Mouse (Mus musculus): ENCODE measurements around the gene Cyp2c40.
"Not testable (repeated sequence)": the region's sequence is repeated elsewhere in the genome, so short reads cannot be mapped to it uniquely, and the experiment has no call there.

Gene Cyp2c40

GRCm38 (mm10) chr19:39812714-39813113 lies at the start of gene Cyp2c40:
Gene Cyp2c40, minus strand, starts transcription at chr19:39812814.
- DNase-seq = not testable (repeated sequence)

- not testable (repeated sequence) for DNase-seq
Measured at GRCm38 (mm10) chr19:39820931-39821330, 8.3 kb upstream of the Cyp2c40 start.

GRCm38 (mm10) chr19:39816400-39816799 lies 3.8 kb upstream of the Cyp2c40 start:
- not testable (repeated sequence) for DNase-seq

- DNase-seq = not testable (repeated sequence)
Measured at GRCm38 (mm10) chr19:39815991-39816390, 3.4 kb upstream of the Cyp2c40 start.

GRCm38 (mm10) chr19:39785458-39785857 lies 27.2 kb downstream of the Cyp2c40 start:
- not testable (repeated sequence) for DNase-seq

GRCm38 (mm10) chr19:39745357-39745756 lies 67.3 kb downstream of the Cyp2c40 start:
- DNase-seq = no peak

- DNase-seq = not testable (repeated sequence)
Measured at GRCm38 (mm10) chr19:39744361-39744760, 68.3 kb downstream of the Cyp2c40 start.

GRCm38 (mm10) chr19:39740920-39741319 lies 71.7 kb downstream of the Cyp2c40 start, which contains the start of gene Cyp2c68:
Gene Cyp2c68, minus strand, starts transcription at chr19:39741054.
- DNase-seq = no peak

Data from liver (tissue).